Mouse (Mus musculus): ENCODE data around the gene Dtx4. TPM values are rescaled to one million over a fixed set of nuclear protein-coding genes. Genes with fewer than 3 reads are reported as not detected.
"Not testable (repeated sequence)": the region's sequence is repeated elsewhere in the genome, so short reads cannot be mapped to it uniquely, and the experiment has no call there.

Gene Dtx4
- polyA plus RNA-seq (2015; fragmentation: Nextera tagmentation; extraction: Ambion mirVana): 16.1 and 16.5 TPM in 2 replicates

DNA sequence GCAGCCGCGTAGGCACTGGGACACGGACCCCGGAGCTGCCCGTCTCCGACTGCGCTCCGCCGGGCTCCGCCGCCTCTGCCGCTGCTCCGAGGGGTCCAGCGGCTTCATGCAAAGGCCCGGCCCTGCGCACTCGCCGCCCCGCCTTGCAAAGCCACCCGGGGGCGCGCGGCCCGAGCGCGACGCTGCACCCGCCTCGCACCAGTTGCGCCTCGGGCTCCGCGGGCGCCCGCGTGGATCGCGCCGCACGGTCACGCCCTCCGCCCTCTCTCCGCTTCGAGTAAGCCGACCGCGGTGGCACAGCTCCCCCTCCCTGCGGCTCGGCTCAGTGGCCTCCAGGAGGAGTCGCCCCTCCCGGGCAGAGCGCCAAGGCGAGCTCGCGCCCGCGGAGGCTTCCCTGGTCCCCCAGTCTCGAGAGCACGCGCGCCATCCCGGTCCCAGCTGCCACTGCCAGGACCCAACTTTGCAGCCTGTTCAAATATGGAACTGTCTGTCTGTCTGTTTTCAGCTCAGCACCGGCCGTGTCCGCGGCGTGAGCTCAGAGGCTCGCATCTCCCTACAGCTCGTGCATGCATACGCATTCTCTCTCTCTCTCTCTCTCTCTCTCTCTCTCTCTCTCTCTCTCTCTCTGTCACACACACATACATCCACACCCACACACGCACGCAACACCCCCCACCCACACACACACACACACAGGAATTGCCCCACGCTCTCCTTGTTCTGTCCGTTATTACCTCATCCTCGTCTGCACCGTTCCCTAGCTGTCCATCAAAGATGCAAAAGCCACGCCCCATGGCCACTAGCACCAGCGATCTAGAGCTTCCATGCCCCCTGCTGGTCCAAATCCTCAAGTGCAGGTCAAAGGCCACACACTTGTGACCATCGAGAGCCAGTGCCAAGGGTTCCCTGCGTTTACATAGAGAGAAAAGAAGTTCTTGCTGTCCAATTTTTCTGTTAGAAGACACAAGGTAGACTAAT lies at the start of gene Dtx4:
Gene Dtx4 (minus strand): TSS at position 85 of the 978 bp plus-strand sequence.
- peak; percentile 95 for ATAC-seq (ENCODE audit: borderline replicate concordance, extremely low read depth, low FRiP score, low TSS enrichment)
- Histone ChIP-seq H3K27me3 (no peaks in the 10 kb centered on the region), H3K4me3 (peak within 1 kb of the TSS; percentile 91), H3K9ac (peak within 1 kb of the TSS; percentile 91), H3K9me3 (no peaks in the 10 kb centered on the region), H3K27ac (peak within 1 kb of the TSS; percentile 94), H3K36me3 (no peaks in the 10 kb centered on the region; the same call in 1 of the 2 replicates), H3K4me1 (peaks cover 12% of the 10 kb centered on the region), H3K4me2 (peak within 1 kb of the TSS; percentile 96)
- under 1% methylated on average over 80 of the region's 80 CpGs for WGBS

DNA sequence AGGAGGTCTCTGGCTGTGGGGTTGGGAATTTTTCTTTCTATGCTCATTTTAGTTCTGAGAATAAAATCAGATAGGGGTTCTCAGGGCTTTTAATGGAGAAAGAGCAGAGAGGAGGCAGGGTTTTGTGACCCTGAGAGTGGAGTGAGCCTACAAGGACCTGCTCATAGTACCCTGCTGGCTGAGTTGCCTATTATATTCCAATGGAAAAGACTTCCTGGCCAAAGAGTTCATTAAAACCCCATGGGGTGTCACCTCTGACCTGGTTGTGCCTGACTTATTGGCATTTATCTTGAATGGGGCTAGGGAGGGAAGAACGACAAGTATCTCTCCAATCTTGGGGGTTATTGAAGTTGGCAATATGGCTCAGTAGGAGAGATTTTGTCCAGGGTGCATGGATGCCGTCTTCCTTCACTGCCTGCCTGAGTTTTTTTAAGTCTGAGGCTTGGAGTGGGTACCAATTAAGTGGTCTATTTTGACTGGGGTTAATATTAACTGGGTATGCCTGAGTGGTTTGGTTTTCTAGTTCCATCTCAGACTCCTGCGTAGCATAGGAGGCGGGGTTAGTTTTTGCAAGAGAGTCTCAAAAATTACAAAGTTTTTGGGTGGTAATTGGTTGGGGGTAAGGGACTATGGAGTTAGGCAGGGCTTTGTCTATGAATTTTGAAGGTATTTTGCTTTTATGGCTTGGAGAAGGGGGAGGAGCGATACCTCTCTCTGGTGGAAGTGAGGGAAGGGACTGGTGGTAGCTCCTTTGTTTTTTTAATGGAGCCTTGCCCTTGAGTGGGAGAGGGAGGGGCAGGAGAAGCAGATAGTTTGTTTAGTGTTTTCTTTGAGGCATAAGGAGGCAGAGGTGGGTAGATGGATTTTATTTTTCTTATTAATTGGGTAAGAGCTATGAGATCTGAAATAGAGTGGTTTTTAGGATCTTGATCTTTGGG lies 49.0 kb upstream of the Dtx4 start:
- no peak overlapping the region for H3K27ac ChIP-seq
- no peak overlapping the region for H3K4me3 ChIP-seq
- no peak overlapping the region for H3K4me2 ChIP-seq
- no peaks in the 10 kb centered on the region for H3K27me3 ChIP-seq
- no peak for ATAC-seq (ENCODE audit: borderline replicate concordance, extremely low read depth, low FRiP score, low TSS enrichment)
- 65% methylated on average over 5 of the region's 5 CpGs for WGBS
- H3K9me3 ChIP-seq: no peaks in the 10 kb centered on the region
- no peaks in the 10 kb centered on the region for H3K36me3 ChIP-seq
- no peak overlapping the region for H3K9ac ChIP-seq
- no peaks in the 10 kb centered on the region for H3K4me1 ChIP-seq

DNA sequence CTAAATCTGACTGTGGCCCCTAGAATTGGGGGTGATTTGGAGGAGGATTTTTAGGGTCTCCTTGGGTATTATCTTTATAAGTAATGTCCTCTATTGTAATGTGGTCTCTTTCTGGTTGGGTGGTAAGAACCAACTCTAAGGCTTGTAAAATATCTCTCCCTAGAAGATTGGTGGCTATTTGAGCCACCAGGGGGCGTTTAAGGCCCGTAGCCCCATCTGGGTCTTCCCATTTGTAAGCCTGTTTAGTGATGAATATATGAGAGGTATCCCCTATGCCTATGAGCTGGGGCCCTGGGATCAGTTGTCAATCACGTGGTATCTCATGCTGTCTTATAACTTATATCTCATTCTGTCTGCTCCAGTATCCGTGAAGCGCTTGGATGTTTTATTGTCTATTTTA lies 47.9 kb upstream of the Dtx4 start:
- WGBS: 72% methylated on average over 5 of the region's 5 CpGs
- H3K27me3 ChIP-seq: no peaks in the 10 kb centered on the region
- no peak overlapping the region for H3K4me3 ChIP-seq
- no peak for ATAC-seq (ENCODE audit: borderline replicate concordance, extremely low read depth, low FRiP score, low TSS enrichment)
- no peaks in the 10 kb centered on the region for H3K9me3 ChIP-seq
- H3K4me1 ChIP-seq: no peaks in the 10 kb centered on the region
- no peaks in the 10 kb centered on the region for H3K36me3 ChIP-seq
- H3K27ac ChIP-seq: no peak overlapping the region
- no peak overlapping the region for H3K9ac ChIP-seq
- H3K4me2 ChIP-seq: no peak overlapping the region

DNA sequence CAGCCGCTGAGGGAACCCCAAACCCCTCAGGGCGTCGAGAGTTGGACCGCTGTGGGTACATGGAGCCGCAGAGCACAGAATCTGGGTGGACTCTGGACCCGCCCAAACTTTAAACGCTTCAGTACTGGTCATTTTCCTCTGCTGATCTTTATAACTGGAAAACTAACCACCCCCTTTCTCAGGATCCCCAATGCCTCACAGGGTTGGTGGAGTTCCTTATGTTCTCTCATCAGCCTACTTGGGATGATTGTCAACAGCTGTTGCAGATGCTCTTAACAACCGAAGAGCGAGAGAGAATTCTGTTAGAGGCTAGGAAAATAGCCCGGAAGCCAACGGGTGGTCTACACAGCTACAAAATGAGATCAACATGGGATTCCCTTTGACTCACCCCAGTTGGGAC lies 44.2 kb upstream of the Dtx4 start, which contains the start of gene Fam111a:
Gene Fam111a (plus strand): TSS at position 301 of the 400 bp plus-strand sequence.
- H3K4me3 ChIP-seq; ATAC-seq (ENCODE audit: borderline replicate concordance, extremely low read depth, low FRiP score, low TSS enrichment); H3K9me3 ChIP-seq; H3K27ac ChIP-seq; H3K27me3 ChIP-seq; H3K9ac ChIP-seq; H3K4me1 ChIP-seq; H3K36me3 ChIP-seq; H3K4me2 ChIP-seq: not testable (repeated sequence)
- 93% methylated on average over 11 of the region's 11 CpGs for WGBS

DNA sequence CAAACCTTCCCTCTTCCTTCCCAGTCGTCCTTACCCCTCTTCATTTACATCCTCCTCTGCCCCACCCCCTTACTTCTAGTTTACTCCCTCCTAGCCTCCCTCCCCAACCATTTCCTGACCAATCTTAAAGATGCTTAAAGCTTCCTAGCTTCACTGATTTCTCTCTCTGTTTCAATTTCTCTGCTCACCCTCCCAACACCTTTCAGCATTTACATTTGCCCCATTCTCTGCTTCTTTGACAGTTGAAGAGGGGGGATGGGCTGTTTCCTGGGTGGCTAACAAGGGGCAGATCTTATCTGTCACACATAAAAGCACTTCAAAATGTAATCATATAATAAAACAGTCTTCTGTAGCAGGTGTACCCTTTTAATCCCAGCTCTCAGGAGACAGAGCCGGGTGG lies 40.4 kb upstream of the Dtx4 start:
- H3K4me3 ChIP-seq: no peak overlapping the region
- no peaks in the 10 kb centered on the region for H3K9me3 ChIP-seq
- no peak overlapping the region for H3K4me2 ChIP-seq
- H3K9ac ChIP-seq: no peak overlapping the region
- H3K27me3 ChIP-seq: no peaks in the 10 kb centered on the region
- WGBS: 15% methylated on average over 2 of the region's 2 CpGs
- H3K36me3 ChIP-seq: no peaks in the 10 kb centered on the region
- no peaks in the 10 kb centered on the region for H3K4me1 ChIP-seq
- H3K27ac ChIP-seq: no peak overlapping the region
- no peak for ATAC-seq (ENCODE audit: borderline replicate concordance, extremely low read depth, low FRiP score, low TSS enrichment)

DNA sequence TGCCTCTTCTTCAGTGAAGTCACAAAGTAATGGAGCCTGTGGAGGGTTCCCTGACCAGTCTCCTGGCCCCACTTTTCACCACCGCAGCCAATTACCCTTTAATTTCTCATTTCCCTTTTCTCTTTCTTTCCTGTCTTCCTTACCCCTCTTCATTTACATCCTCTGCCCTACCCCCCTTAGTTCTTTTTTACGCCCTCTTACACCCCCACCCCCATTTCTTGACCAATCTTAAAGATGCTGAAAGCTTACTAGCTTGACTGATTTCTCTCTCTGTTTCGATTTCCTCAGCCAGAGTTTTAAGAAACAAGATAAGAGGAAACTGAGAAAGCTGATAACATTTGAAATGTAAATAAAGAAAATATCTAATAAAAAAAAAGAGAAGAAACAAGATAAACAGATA lies 39.5 kb upstream of the Dtx4 start:
- 48% methylated on average over 3 of the region's 3 CpGs for WGBS

DNA sequence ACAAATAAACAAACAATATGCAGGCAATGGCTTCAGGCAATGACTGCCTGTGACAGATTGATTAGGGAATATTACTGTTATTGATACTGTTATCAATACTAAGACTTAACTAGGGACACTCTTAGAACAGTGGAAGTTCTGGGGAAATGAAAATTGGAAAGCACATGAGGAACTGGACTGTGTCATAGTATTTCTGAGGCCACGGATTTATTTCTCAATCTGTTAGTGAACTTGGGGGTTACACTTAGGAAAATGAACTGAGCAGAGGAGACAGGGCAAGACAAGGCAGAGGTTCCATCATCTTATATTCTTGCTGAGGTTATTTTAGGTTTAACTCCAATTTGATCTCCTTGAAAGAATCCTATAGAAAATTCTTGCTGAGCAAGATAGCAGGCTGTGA lies 38.7 kb upstream of the Dtx4 start:
- ATAC-seq (ENCODE audit: borderline replicate concordance, extremely low read depth, low FRiP score, low TSS enrichment): no peak

More for the DNA sequence above, 39.5 kb upstream of the Dtx4 start:
- Histone ChIP-seq H3K4me2 (no peak overlapping the region), H3K9ac (no peak overlapping the region), H3K27me3 (no peaks in the 10 kb centered on the region), H3K4me1 (no peaks in the 10 kb centered on the region), H3K27ac (no peak overlapping the region), H3K4me3 (no peak overlapping the region), H3K36me3 (no peaks in the 10 kb centered on the region), H3K9me3 (no peaks in the 10 kb centered on the region)
- ATAC-seq (ENCODE audit: borderline replicate concordance, extremely low read depth, low FRiP score, low TSS enrichment): no peak

DNA sequence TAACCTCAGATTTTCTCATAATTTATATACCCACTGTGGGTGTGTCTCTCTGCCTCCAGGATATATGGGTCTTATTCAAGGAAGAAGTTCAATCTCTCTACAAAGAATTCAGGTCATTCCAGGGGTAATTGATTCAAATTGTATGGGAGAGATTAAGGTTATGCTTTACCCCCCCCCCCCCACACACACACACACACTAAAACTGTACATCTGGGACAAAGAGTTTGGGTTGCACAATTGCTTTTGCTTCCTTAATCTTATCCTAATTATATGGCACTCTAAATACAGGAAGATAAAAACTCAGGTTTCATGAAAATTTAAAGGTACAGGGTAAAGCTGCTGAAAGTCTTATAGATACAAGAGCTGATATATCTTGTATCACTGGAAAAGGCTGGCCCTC lies 35.9 kb upstream of the Dtx4 start:
- Histone ChIP-seq H3K9me3 (no peaks in the 10 kb centered on the region), H3K27me3 (no peaks in the 10 kb centered on the region), H3K4me3 (no peak overlapping the region), H3K9ac (no peak overlapping the region), H3K36me3 (no peaks in the 10 kb centered on the region), H3K4me2 (no peak overlapping the region), H3K27ac (no peak overlapping the region), H3K4me1 (no peaks in the 10 kb centered on the region)
- no peak for ATAC-seq (ENCODE audit: borderline replicate concordance, extremely low read depth, low FRiP score, low TSS enrichment)

More for the DNA sequence above, 38.7 kb upstream of the Dtx4 start:
- Histone ChIP-seq H3K36me3 (no peaks in the 10 kb centered on the region), H3K9ac (no peak overlapping the region), H3K27me3 (no peaks in the 10 kb centered on the region), H3K4me2 (no peak overlapping the region), H3K4me1 (no peaks in the 10 kb centered on the region), H3K27ac (no peak overlapping the region), H3K4me3 (no peak overlapping the region), H3K9me3 (no peaks in the 10 kb centered on the region)
- 88% methylated on average over 1 of the region's 1 CpGs for WGBS

DNA sequence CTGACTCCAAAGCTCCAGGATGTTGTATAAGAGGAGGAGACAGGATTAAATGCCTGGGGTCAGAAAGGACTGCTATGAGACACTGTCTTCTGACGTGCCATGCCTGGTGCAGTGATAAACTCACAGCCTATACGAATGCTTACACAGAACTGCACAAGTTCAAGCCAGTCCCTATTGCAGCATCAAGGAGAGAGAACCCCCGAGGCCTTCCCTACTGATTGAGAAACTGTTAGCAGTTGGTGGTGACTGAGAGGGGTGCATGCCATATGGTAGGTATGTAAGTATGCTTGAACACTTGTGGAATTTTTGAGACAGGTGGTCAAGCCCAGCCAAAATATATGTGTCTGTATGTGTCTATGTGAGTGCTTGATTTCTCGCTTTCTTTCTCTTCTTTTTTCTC lies 22.1 kb upstream of the Dtx4 start:
- WGBS: 36% methylated on average over 4 of the region's 4 CpGs
- no peaks in the 10 kb centered on the region for H3K4me1 ChIP-seq
- no peak for ATAC-seq (ENCODE audit: borderline replicate concordance, extremely low read depth, low FRiP score, low TSS enrichment)

DNA sequence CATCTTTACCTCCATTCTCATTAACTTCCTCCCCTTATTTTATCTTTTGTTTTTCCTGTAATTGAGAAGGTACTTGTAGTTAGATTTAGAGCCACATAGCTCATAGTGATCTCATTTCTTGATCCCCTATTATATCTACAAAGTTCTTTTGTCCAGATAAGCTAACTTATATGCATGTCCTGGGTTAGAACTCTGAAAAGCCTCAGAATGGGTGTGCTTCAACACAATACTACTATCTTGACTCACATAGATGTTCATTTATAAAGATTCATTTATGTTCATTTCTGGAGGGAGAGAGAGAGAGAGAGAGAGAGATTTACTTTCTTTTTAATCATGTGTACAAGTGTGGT lies 17.3 kb upstream of the Dtx4 start:
- ATAC-seq (ENCODE audit: borderline replicate concordance, extremely low read depth, low FRiP score, low TSS enrichment): no peak
- Histone ChIP-seq H3K9me3 (no peaks in the 10 kb centered on the region), H3K4me1 (no peaks in the 10 kb centered on the region), H3K27ac (no peak overlapping the region), H3K36me3 (no peaks in the 10 kb centered on the region), H3K27me3 (no peaks in the 10 kb centered on the region), H3K4me3 (peak overlapping the region; percentile 38), H3K9ac (no peak overlapping the region; the same call in 1 of the 2 replicates), H3K4me2 (peak overlapping the region; percentile 65)

More for the DNA sequence above, 22.1 kb upstream of the Dtx4 start:
- Histone ChIP-seq H3K4me2 (no peak overlapping the region), H3K36me3 (no peaks in the 10 kb centered on the region), H3K9ac (no peak overlapping the region), H3K4me3 (no peak overlapping the region), H3K27me3 (no peaks in the 10 kb centered on the region), H3K27ac (no peak overlapping the region), H3K9me3 (no peaks in the 10 kb centered on the region)

DNA sequence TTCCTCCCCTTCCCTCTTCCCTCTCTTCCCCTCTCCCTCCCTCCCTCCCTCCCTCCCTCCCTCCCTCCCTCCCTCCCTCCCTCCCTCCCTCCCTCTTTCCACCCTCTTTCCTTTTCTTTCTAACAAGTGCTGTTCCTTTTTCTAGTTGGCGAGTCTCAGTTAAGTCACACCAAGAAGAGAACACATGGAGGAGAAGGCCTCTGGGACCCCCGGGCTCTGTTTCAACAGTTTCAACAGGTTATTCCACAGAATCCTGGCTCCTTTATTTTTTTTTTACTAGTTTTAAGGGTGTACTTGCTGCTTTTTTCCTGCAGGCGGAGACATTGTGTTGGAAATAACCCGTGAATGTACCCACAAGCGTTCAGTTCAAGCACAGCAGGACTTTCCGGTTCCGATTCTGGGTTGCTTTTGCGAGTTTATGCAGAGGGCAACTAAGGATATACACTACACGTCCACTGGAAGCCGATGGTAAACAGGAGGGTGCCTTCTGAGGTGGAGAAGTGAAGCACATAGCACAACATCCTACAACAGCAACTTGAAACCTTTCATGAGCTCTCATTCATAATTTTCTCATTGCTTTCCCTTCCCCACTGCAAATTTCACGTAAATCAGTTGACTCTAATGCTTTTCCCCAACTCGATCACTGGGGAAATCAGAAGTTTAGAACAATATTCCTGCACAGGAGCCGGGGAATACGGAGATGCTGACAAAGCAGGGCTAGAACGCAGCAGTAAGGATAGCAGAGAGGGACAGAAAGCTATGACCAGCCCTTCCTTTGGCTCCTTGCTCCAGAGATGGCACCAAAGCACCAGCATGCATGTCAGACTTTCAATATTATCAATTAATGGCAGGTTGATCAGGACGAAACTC lies 16.7 kb upstream of the Dtx4 start:
- ATAC-seq (ENCODE audit: borderline replicate concordance, extremely low read depth, low FRiP score, low TSS enrichment): peak; percentile 70; the same call in 1 of the 2 replicates
- Histone ChIP-seq H3K4me3 (peak overlapping the region; percentile 38), H3K4me2 (peak overlapping the region; percentile 65), H3K4me1 (no peaks in the 10 kb centered on the region), H3K27ac (no peak overlapping the region), H3K9me3 (no peaks in the 10 kb centered on the region), H3K36me3 (no peaks in the 10 kb centered on the region), H3K27me3 (no peaks in the 10 kb centered on the region), H3K9ac (peak overlapping the region; percentile 44)
- 2% methylated on average over 15 of the region's 16 CpGs for WGBS
